8 mouse cellular contexts compared by ENCODE assay signal in the genomic region with DNA sequence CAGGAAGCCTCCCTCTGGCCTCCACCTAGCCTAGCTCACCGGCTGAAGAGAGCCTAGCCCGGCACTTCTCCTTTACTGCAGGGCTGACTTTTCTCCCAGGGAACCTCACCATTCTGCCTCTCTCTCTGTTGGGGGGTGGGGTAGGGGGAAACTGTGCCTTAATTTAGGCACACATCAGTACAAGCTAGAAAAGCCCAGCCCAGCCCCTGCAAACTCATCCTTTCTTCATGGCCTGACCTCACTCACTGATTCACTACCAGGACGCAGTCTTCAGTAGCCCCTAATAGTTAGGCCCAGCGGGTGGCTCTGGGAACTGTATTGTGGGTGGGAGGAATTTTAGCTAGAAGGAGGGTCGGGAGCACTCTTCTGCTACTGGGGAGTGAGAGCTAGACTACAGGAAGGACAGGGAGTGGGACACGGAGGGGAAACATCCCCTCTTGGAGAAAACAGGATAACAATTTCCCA. TPM values are rescaled to one million over a fixed set of nuclear protein-coding genes. Genes with fewer than 3 reads are reported as not detected.
DNase-seq lines count a peak whose midpoint lies in the region; ATAC-seq and TF ChIP-seq lines count a peak whose summit lies in the region.

No protein-coding gene starts in this region.

- peak overlapping the region; percentile 96 for H3K27ac ChIP-seq in layer of hippocampus, adult 2 months
- H3K27ac ChIP-seq in embryonic facial prominence, embryonic 15.5 days (replicated peaks): peak overlapping the region; percentile 74
- H3K27ac ChIP-seq in limb, embryonic 11.5 days (replicated peaks; ENCODE audit: low read depth, low read length): 0 out of 2 replicates have a peak overlapping the region, but pooled peaks have one; percentile 42
- peak overlapping the region; percentile 80 for H3K27ac ChIP-seq in neural tube, embryonic 15.5 days (replicated peaks)

- H3K4me3 ChIP-seq in layer of hippocampus, adult 2 months: peak overlapping the region; percentile 46
- no peak overlapping the region for H3K4me3 ChIP-seq in embryonic facial prominence, embryonic 15.5 days (replicated peaks)
- no peak overlapping the region for H3K4me3 ChIP-seq in limb, embryonic 11.5 days (ENCODE audit: low read depth, low read length)
- no peak overlapping the region for H3K4me3 ChIP-seq in neural tube, embryonic 15.5 days (replicated peaks)

- peak in 1 of 2 experiments; percentile 9 for DNase-seq in layer of hippocampus, adult 2 months (ENCODE audit: low spot score in 2 of 2)
- DNase-seq in layer of hippocampus, adult 9-11 months: no peak
- no peak for DNase-seq in limb, embryonic 11.5 days (ENCODE audit: low spot score)
- DNase-seq in T-cell, adult 2 months (ENCODE audit: low spot score): no peak
- DNase-seq in right cerebral cortex, postnatal 4 days: no peak
- DNase-seq in kidney, postnatal 36 days: no peak

- no peaks in the 10 kb centered on the region for H3K27me3 ChIP-seq in embryonic facial prominence, embryonic 15.5 days
- H3K27me3 ChIP-seq in limb, embryonic 11.5 days (ENCODE audit: control insufficient read depth, insufficient read depth, low read length): no peaks in the 10 kb centered on the region
- no peaks in the 10 kb centered on the region for H3K27me3 ChIP-seq in neural tube, embryonic 15.5 days (replicated peaks)

- no peaks in the 10 kb centered on the region for H3K9me3 ChIP-seq in embryonic facial prominence, embryonic 15.5 days (replicated peaks)
- no peaks in the 10 kb centered on the region for H3K9me3 ChIP-seq in limb, embryonic 11.5 days (ENCODE audit: control insufficient read depth, low read length)
- no peaks in the 10 kb centered on the region for H3K9me3 ChIP-seq in neural tube, embryonic 15.5 days (replicated peaks)

- peak overlapping the region; percentile 30 for H3K4me2 ChIP-seq in embryonic facial prominence, embryonic 15.5 days (replicated peaks)
- H3K4me2 ChIP-seq in limb, embryonic 11.5 days (ENCODE audit: low read depth, severe bottlenecking): peak overlapping the region; percentile 40; the same call in 1 of the 2 replicates
- peak overlapping the region; percentile 40 for H3K4me2 ChIP-seq in neural tube, embryonic 15.5 days

- 22% methylated on average over 6 of the region's 6 CpGs for WGBS in embryonic facial prominence, embryonic 15.5 days
- 33% methylated on average over 6 of the region's 6 CpGs for WGBS in limb, embryonic 11.5 days
- WGBS in neural tube, embryonic 15.5 days: 9% methylated on average over 6 of the region's 6 CpGs

- no peak for ATAC-seq in embryonic facial prominence, embryonic 15.5 days (ENCODE audit: insufficient number of reproducible peaks, low FRiP score, low TSS enrichment, low read depth)
- no peak for ATAC-seq in limb, embryonic 11.5 days (ENCODE audit: insufficient number of reproducible peaks, low FRiP score, low TSS enrichment, low read depth)
- ATAC-seq in neural tube, embryonic 15.5 days (ENCODE audit: low FRiP score): no peak

- H3K4me1 ChIP-seq in embryonic facial prominence, embryonic 15.5 days: peaks cover 78% of the 10 kb centered on the region
- peaks cover 53% of the 10 kb centered on the region for H3K4me1 ChIP-seq in limb, embryonic 11.5 days (ENCODE audit: control insufficient read depth, insufficient read depth, low read length)
- peaks cover 89% of the 10 kb centered on the region for H3K4me1 ChIP-seq in neural tube, embryonic 15.5 days

- H3K36me3 ChIP-seq in embryonic facial prominence, embryonic 15.5 days: no peaks in the 10 kb centered on the region
- H3K36me3 ChIP-seq in limb, embryonic 11.5 days (ENCODE audit: control insufficient read depth, insufficient read depth, low read length): no peaks in the 10 kb centered on the region
- H3K36me3 ChIP-seq in neural tube, embryonic 15.5 days: no peaks in the 10 kb centered on the region

- H3K9ac ChIP-seq in embryonic facial prominence, embryonic 15.5 days: peak overlapping the region; percentile 6; the same call in 1 of the 2 replicates
- H3K9ac ChIP-seq in limb, embryonic 11.5 days (ENCODE audit: low read length): peak overlapping the region; percentile 22; the same call in 1 of the 2 replicates
- 0 out of 2 replicates have a peak overlapping the region, but pooled peaks have one; percentile 17 for H3K9ac ChIP-seq in neural tube, embryonic 15.5 days (replicated peaks)

- TF ChIP-seq CTCF in layer of hippocampus, adult 2 months (conservative IDR thresholded peaks at IDR 0.05): no peak

RNA-seq across cellular contexts. Expression of a gene that starts 7.4 kb away (rescaled TPM):
- 100 to 1,000 TPM; 206 to 210 TPM for total RNA-seq in layer of hippocampus, adult 2 months (2021)
- 31.0 and 31.1 TPM in 2 replicates for polyA plus RNA-seq in embryonic facial prominence, embryonic 15.5 days (2015; fragmentation: Nextera tagmentation; extraction: Ambion mirVana)
- 12.6 and 14.3 TPM in 2 replicates for polyA plus RNA-seq in limb, embryonic 11.5 days (2014; fragmentation: Nextera tagmentation; extraction: Ambion mirVana)
- polyA plus RNA-seq in neural tube, embryonic 15.5 days (2015; fragmentation: Nextera tagmentation; extraction: Ambion mirVana): 14.3 and 20.3 TPM in 2 replicates

Comparison
In these comparisons a context has a peak if more than half of its experiments do, and no peak if none do; other contexts are left out.
1. H3K27ac ChIP-seq: peak in every context shown above with its lines; median percentile 96 in layer of hippocampus, adult 2 months; 80 in neural tube, embryonic 15.5 days; 74 in embryonic facial prominence, embryonic 15.5 days; 42 in limb, embryonic 11.5 days.